In the genomic region with DNA sequence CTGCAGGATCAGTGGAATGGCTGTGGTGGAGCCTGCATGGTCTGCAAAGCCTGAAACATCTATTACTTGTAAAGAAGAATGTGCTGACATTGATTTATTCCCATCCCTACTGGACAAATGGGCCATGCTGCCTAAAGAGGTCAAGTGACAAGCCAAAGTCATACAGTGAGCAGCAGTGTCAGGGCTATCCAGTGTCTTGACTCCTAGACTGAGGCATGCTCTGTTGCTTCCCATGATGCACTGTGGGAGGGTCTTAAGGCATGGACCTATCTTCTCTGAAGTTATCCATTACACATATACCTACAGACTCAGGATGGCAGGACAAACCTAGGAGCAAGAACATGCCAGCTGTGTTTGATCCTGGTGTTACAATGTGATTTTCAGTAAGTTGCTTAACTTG, we compare ENCODE assay signal across 17 mouse cellular contexts.
"Had no signal": no experiment of that assay in that cellular context is flagged by ENCODE, and none has a peak within 500 bp of the region (broad histone marks: within the 10 kb centered on the region; RNA-seq: fewer than 3 reads in every experiment).

No protein-coding gene starts in this region.

- ATAC-seq: liver, postnatal 0 days; lung, postnatal 0 days; midbrain, embryonic 15.5 days had no signal

- DNase-seq: liver, postnatal 0 days; lung, adult 2 months; lung, postnatal 14 days; lung, postnatal 36 days; right cerebral cortex, postnatal 14 days; spleen, adult 18-20 months; thymus, adult 2 months; thymus, postnatal 25 days; thymus, postnatal 4 days had no signal

- H3K27ac ChIP-seq: liver, embryonic 15.5 days; lung, embryonic 15.5 days; midbrain, embryonic 13.5 days; midbrain, embryonic 15.5 days; neural tube, embryonic 12.5 days had no signal

- H3K9ac ChIP-seq: liver, embryonic 15.5 days; liver, postnatal 0 days; lung, embryonic 15.5 days; midbrain, embryonic 13.5 days; midbrain, embryonic 15.5 days; neural tube, embryonic 12.5 days had no signal

- H3K4me3 ChIP-seq: liver, embryonic 15.5 days; lung, embryonic 15.5 days; megakaryocyte, embryonic 14.5 days; midbrain, embryonic 13.5 days; midbrain, embryonic 15.5 days; neural tube, embryonic 12.5 days had no signal

- H3K4me2 ChIP-seq: liver, embryonic 15.5 days; lung, embryonic 15.5 days; midbrain, embryonic 11.5 days; midbrain, embryonic 13.5 days; midbrain, embryonic 15.5 days; neural tube, embryonic 12.5 days had no signal

- H3K4me1 ChIP-seq: neural tube, embryonic 12.5 days had no signal

- H3K36me3 ChIP-seq: liver, embryonic 15.5 days; lung, embryonic 15.5 days; midbrain, embryonic 13.5 days; midbrain, embryonic 15.5 days; neural tube, embryonic 12.5 days had no signal

- H3K9me3 ChIP-seq: liver, embryonic 15.5 days; lung, embryonic 15.5 days; megakaryocyte, embryonic 14.5 days; midbrain, embryonic 13.5 days; midbrain, embryonic 15.5 days; neural tube, embryonic 12.5 days had no signal

- H3K27me3 ChIP-seq: lung, embryonic 15.5 days; midbrain, embryonic 13.5 days; midbrain, embryonic 15.5 days; neural tube, embryonic 12.5 days had no signal
